Mouse (Mus musculus): ENCODE results near the gene Nck2. TPM values are rescaled to one million over a fixed set of nuclear protein-coding genes. Genes with fewer than 3 reads are reported as not detected.
"Not testable (repeated sequence)": the region's sequence is repeated elsewhere in the genome, so short reads cannot be mapped to it uniquely, and the experiment has no call there.

The Nck2 gene
- total and polyA plus RNA-seq, 2 experiments from 2014 or later: 17.7 to 49.7 TPM

GRCm38 (mm10) chr1:43550525-43550924, 106.1 kb downstream of the Nck2 start:
- no peak for ATAC-seq (ENCODE audit: insufficient read depth, low read depth)
- Histone ChIP-seq H3K9me3 (replicated peaks; ENCODE audit: control insufficient read depth, low read length) (no peaks in the 10 kb centered on the region), H3K9ac (replicated peaks; ENCODE audit: low read depth, low read length) (no peak overlapping the region), H3K36me3 (replicated peaks; ENCODE audit: control insufficient read depth, insufficient read depth, low read length) (peaks cover 12% of the 10 kb centered on the region), H3K27me3 (ENCODE audit: control insufficient read depth, insufficient read depth, low read length) (no peaks in the 10 kb centered on the region), H3K4me2 (ENCODE audit: low read depth, low read length) (no peak overlapping the region), H3K27ac (ENCODE audit: low read depth) (no peak overlapping the region), H3K4me1 (ENCODE audit: control insufficient read depth, insufficient read depth) (no peaks in the 10 kb centered on the region), H3K4me3 (ENCODE audit: low read depth, low read length) (no peak overlapping the region)
- 81% methylated on average over 3 of the region's 3 CpGs for WGBS
- DNase-seq (ENCODE audit: low spot score): no peak
- TF ChIP-seq EP300 (IDR thresholded peaks at IDR 0.05; ENCODE audit: low read depth): no peak
- no peak for TF ChIP-seq CTCF (IDR thresholded peaks at IDR 0.05; ENCODE audit: low read depth)

GRCm38 (mm10) chr1:43553989-43554679, 109.8 kb downstream of the Nck2 start:
- H3K9ac ChIP-seq (replicated peaks; ENCODE audit: low read depth, low read length); H3K9me3 ChIP-seq (replicated peaks; ENCODE audit: control insufficient read depth, low read length); H3K27me3 ChIP-seq (ENCODE audit: control insufficient read depth, insufficient read depth, low read length); H3K27ac ChIP-seq (ENCODE audit: low read depth); H3K4me3 ChIP-seq (ENCODE audit: low read depth, low read length); H3K4me2 ChIP-seq (ENCODE audit: low read depth, low read length); DNase-seq (ENCODE audit: low spot score); H3K4me1 ChIP-seq (ENCODE audit: control insufficient read depth, insufficient read depth); ATAC-seq (ENCODE audit: insufficient read depth, low read depth): not testable (repeated sequence)
- peaks cover 12% of the 10 kb centered on the region for H3K36me3 ChIP-seq (replicated peaks; ENCODE audit: control insufficient read depth, insufficient read depth, low read length)
- WGBS: 94% methylated on average over 37 of the region's 37 CpGs

GRCm38 (mm10) chr1:43555222-43555974, 111.0 kb downstream of the Nck2 start:
- H3K36me3 ChIP-seq (replicated peaks; ENCODE audit: control insufficient read depth, insufficient read depth, low read length): peaks cover 12% of the 10 kb centered on the region
- DNase-seq (ENCODE audit: low spot score) (no peak), ATAC-seq (ENCODE audit: insufficient read depth, low read depth) (no peak)
- H3K4me3 ChIP-seq (ENCODE audit: low read depth, low read length): no peak overlapping the region
- no peak overlapping the region for H3K9ac ChIP-seq (replicated peaks; ENCODE audit: low read depth, low read length)
- 59% methylated on average over 12 of the region's 12 CpGs for WGBS
- H3K27me3 ChIP-seq (ENCODE audit: control insufficient read depth, insufficient read depth, low read length): no peaks in the 10 kb centered on the region
- no peak for TF ChIP-seq EP300 (IDR thresholded peaks at IDR 0.05; ENCODE audit: low read depth)
- TF ChIP-seq CTCF (IDR thresholded peaks at IDR 0.05; ENCODE audit: low read depth): no peak
- H3K9me3 ChIP-seq (replicated peaks; ENCODE audit: control insufficient read depth, low read length): no peaks in the 10 kb centered on the region
- H3K4me1 ChIP-seq (ENCODE audit: control insufficient read depth, insufficient read depth): no peaks in the 10 kb centered on the region
- H3K4me2 ChIP-seq (ENCODE audit: low read depth, low read length): no peak overlapping the region
- H3K27ac ChIP-seq (ENCODE audit: low read depth): no peak overlapping the region

GRCm38 (mm10) chr1:43558329-43558728, 114.0 kb downstream of the Nck2 start:
- Histone ChIP-seq H3K9me3 (replicated peaks; ENCODE audit: control insufficient read depth, low read length) (no peaks in the 10 kb centered on the region), H3K27me3 (ENCODE audit: control insufficient read depth, insufficient read depth, low read length) (no peaks in the 10 kb centered on the region), H3K4me1 (ENCODE audit: control insufficient read depth, insufficient read depth) (no peaks in the 10 kb centered on the region), H3K4me2 (ENCODE audit: low read depth, low read length) (no peak overlapping the region), H3K36me3 (replicated peaks; ENCODE audit: control insufficient read depth, insufficient read depth, low read length) (peaks cover 12% of the 10 kb centered on the region), H3K4me3 (ENCODE audit: low read depth, low read length) (no peak overlapping the region), H3K27ac (ENCODE audit: low read depth) (no peak overlapping the region), H3K9ac (replicated peaks; ENCODE audit: low read depth, low read length) (no peak overlapping the region)
- WGBS: 67% methylated on average over 3 of the region's 3 CpGs
- DNase-seq (ENCODE audit: low spot score) (no peak), ATAC-seq (ENCODE audit: insufficient read depth, low read depth) (no peak)
- TF ChIP-seq CTCF (IDR thresholded peaks at IDR 0.05; ENCODE audit: low read depth): no peak
- no peak for TF ChIP-seq EP300 (IDR thresholded peaks at IDR 0.05; ENCODE audit: low read depth)

GRCm38 (mm10) chr1:43559043-43559692, 114.8 kb downstream of the Nck2 start:
- Histone ChIP-seq H3K4me3 (ENCODE audit: low read depth, low read length) (no peak overlapping the region), H3K27me3 (ENCODE audit: control insufficient read depth, insufficient read depth, low read length) (no peaks in the 10 kb centered on the region), H3K4me1 (ENCODE audit: control insufficient read depth, insufficient read depth) (no peaks in the 10 kb centered on the region), H3K9ac (replicated peaks; ENCODE audit: low read depth, low read length) (no peak overlapping the region), H3K9me3 (replicated peaks; ENCODE audit: control insufficient read depth, low read length) (no peaks in the 10 kb centered on the region), H3K27ac (ENCODE audit: low read depth) (no peak overlapping the region), H3K36me3 (replicated peaks; ENCODE audit: control insufficient read depth, insufficient read depth, low read length) (peaks cover 6% of the 10 kb centered on the region), H3K4me2 (ENCODE audit: low read depth, low read length) (no peak overlapping the region)
- no peak for TF ChIP-seq CTCF (IDR thresholded peaks at IDR 0.05; ENCODE audit: low read depth)
- TF ChIP-seq EP300 (IDR thresholded peaks at IDR 0.05; ENCODE audit: low read depth): no peak
- ATAC-seq (ENCODE audit: insufficient read depth, low read depth): no peak
- no peak for DNase-seq (ENCODE audit: low spot score)
- WGBS: 96% methylated on average over 5 of the region's 5 CpGs
